Mouse (Mus musculus) large intestine, adult 2 months (tissue): ENCODE results near the gene Chst3. TPM values are rescaled to one million over a fixed set of nuclear protein-coding genes. Genes with fewer than 3 reads are reported as not detected.
"Not testable (repeated sequence)": the region's sequence is repeated elsewhere in the genome, so short reads cannot be mapped to it uniquely, and the experiment has no call there.

Experiments
- DNase-seq: peaks from one replicate; pipeline ENCODE4 v3.0.0-alpha.2; 2012; ENCODE audit warnings: low read depth, low spot score
- WGBS: fragments of 180-500 bp; shearing (Covaris S2); methylation state at CpG from one replicate; pipeline ENCODE4 v1.1.7; 2018; 5-methylcytosine and 5-hydroxymethylcytosine counted together
- polyA plus RNA-seq: library from polyadenylated mRNA; depleted of rRNA; stranded (reverse); fragments of >200 nt; gene quantifications from 2 replicates; pipeline ENCODE4 v1.2.3, GENCODE M21; 2012

The Chst3 gene
- polyA plus RNA-seq, 1 experiment = 3.3 TPM

GRCm38 (mm10) chr10:60207166-60207705 lies 11.8 kb downstream of the Chst3 start:
- WGBS = 72% methylated on average over 8 of the region's 8 CpGs
- DNase-seq = no peak

GRCm38 (mm10) chr10:60205601-60206241 lies 13.3 kb downstream of the Chst3 start:
- 60% methylated on average over 9 of the region's 9 CpGs for WGBS
- DNase-seq = no peak

GRCm38 (mm10) chr10:60202785-60203184 lies 16.3 kb downstream of the Chst3 start:
- 49% methylated on average over 5 of the region's 5 CpGs for WGBS
- DNase-seq = no peak

GRCm38 (mm10) chr10:60200996-60201395 lies 18.1 kb downstream of the Chst3 start:
- WGBS = 49% methylated on average over 6 of the region's 6 CpGs
- DNase-seq = no peak

- no peak for DNase-seq
- 80% methylated on average over 6 of the region's 6 CpGs for WGBS
Measured at GRCm38 (mm10) chr10:60199378-60199777, 19.7 kb downstream of the Chst3 start.

- no peak for DNase-seq
- 59% methylated on average over 10 of the region's 10 CpGs for WGBS
Measured at GRCm38 (mm10) chr10:60197406-60197821, 21.6 kb downstream of the Chst3 start.

GRCm38 (mm10) chr10:60196971-60197370 lies 22.1 kb downstream of the Chst3 start:
- 59% methylated on average over 5 of the region's 5 CpGs for WGBS
- no peak for DNase-seq

- 26% methylated on average over 4 of the region's 4 CpGs for WGBS
- DNase-seq = no peak
Measured at GRCm38 (mm10) chr10:60195087-60195486, 24.0 kb downstream of the Chst3 start.

GRCm38 (mm10) chr10:60193532-60194423 lies 25.3 kb downstream of the Chst3 start:
- 12% methylated on average over 19 of the region's 19 CpGs for WGBS
- no peak for DNase-seq

GRCm38 (mm10) chr10:60191796-60192195 lies 27.3 kb downstream of the Chst3 start:
- peak; percentile 42 for DNase-seq
- 2% methylated on average over 17 of the region's 17 CpGs for WGBS

GRCm38 (mm10) chr10:60189534-60190186 lies 29.4 kb downstream of the Chst3 start:
- no peak for DNase-seq
- 72% methylated on average over 6 of the region's 6 CpGs for WGBS

- WGBS = 67% methylated on average over 44 of the region's 44 CpGs
- DNase-seq = no peak
Measured at GRCm38 (mm10) chr10:60186191-60186945, 32.7 kb downstream of the Chst3 start.

- WGBS = 80% methylated on average over 10 of the region's 10 CpGs
- DNase-seq = no peak
Measured at GRCm38 (mm10) chr10:60185023-60185709, 33.9 kb downstream of the Chst3 start.

GRCm38 (mm10) chr10:60175306-60175705 lies 43.8 kb downstream of the Chst3 start:
- 72% methylated on average over 9 of the region's 9 CpGs for WGBS
- not testable (repeated sequence) for DNase-seq

- WGBS = 71% methylated on average over 3 of the region's 3 CpGs
Measured at GRCm38 (mm10) chr10:60174506-60174905, 44.6 kb downstream of the Chst3 start.

GRCm38 (mm10) chr10:60173035-60173434 lies 46.0 kb downstream of the Chst3 start:
- no peak for DNase-seq
- 48% methylated on average over 10 of the region's 10 CpGs for WGBS

More at GRCm38 (mm10) chr10:60174506-60174905, 44.6 kb downstream of the Chst3 start:
- DNase-seq = no peak

GRCm38 (mm10) chr10:60172306-60172705 lies 46.8 kb downstream of the Chst3 start:
- DNase-seq = no peak
- 79% methylated on average over 4 of the region's 4 CpGs for WGBS

GRCm38 (mm10) chr10:60171368-60171767 lies 47.7 kb downstream of the Chst3 start:
- no peak for DNase-seq
- WGBS = 90% methylated on average over 5 of the region's 5 CpGs
